Mouse (Mus musculus): Measurements from ENCODE around the gene Fubp1. TPM values are rescaled to one million over a fixed set of nuclear protein-coding genes. Genes with fewer than 3 reads are reported as not detected.

Gene Fubp1
- total RNA-seq, 1 experiment = 244 TPM

DNA sequence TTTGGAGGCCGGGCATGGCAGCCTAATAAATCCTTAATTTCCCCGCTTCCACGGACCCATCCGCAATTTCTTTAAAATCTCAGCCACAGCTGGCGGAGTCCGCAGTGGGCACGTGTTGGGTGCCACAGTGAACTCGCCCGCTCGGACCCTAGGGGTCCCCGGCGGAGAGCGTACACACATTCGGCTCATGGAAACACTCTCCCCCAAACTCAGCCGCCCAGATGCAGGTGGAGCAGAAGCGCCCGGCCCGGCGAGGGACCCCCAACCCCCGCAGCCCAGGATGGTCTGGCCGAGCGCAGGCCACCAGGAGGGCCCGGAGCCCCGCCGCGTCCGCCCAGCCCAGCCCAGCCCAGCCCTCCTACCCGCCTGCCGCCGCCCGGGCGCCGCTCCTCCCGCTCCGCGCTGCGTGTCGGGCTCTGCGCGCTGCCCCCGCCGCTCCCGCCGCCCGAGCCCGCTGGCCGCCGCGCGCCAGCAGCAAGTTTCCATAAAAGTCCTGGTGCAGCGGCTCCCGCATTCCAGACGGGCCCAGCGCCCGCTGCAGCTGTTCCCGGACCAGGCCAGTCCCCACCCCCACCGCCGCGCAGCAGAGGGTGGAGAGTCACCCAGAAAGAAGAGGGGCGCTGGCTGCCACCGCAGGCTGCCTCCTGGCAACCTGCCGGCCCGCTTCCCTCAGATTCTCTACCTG, 55.3 kb downstream of the Fubp1 start:
- DNase-seq (ENCODE audit: low read depth, low spot score) = peak; percentile 38
- Histone ChIP-seq H3K4me3 (ENCODE audit: insufficient read depth in 1 of 2, low read depth in 1 of 2, low read length in 2 of 2, poor library complexity in 1 of 2, severe bottlenecking in 1 of 2) (peak overlapping the region; percentile 65 to 68), H3K27ac (ENCODE audit: insufficient read depth, low read depth, low read length, poor library complexity, severe bottlenecking) (no peak overlapping the region), H3K9ac (ENCODE audit: insufficient read depth, low read depth, low read length, poor library complexity, severe bottlenecking) (peak overlapping the region; percentile 72), H3K9me3 (ENCODE audit: control insufficient read depth, insufficient read depth, low read depth, low read length) (peaks cover 4% of the 10 kb centered on the region; the same call in 1 of the 2 replicates), H3K4me1 (ENCODE audit: control insufficient read depth in 2 of 2, insufficient read depth in 2 of 2, low read length in 2 of 2, poor library complexity in 1 of 2) (no peaks in the 10 kb centered on the region), H3K36me3 (ENCODE audit: control insufficient read depth, insufficient read depth, low read length, poor library complexity, severe bottlenecking) (no peaks in the 10 kb centered on the region)
- TF ChIP-seq HCFC1 (IDR thresholded peaks at IDR 0.05; ENCODE audit: borderline replicate concordance, insufficient read depth, low read length) (no peak), ZC3H11A (IDR thresholded peaks at IDR 0.05; ENCODE audit: borderline replicate concordance, low read depth, low read length) (no peak), ZNF384 (IDR thresholded peaks at IDR 0.05; ENCODE audit: low read depth, low read length) (no peak), CHD2 (IDR thresholded peaks at IDR 0.05; ENCODE audit: low read depth, low read length) (no peak), MAFK (IDR thresholded peaks at IDR 0.05; ENCODE audit: insufficient read depth, low read depth, low read length) (no peak)
- in situ Hi-C loops (cut with MboI; ENCODE audit: low sequenced_read_pairs in 2 of 2, unreplicated experiment in 2 of 2) = no loop called here

DNA sequence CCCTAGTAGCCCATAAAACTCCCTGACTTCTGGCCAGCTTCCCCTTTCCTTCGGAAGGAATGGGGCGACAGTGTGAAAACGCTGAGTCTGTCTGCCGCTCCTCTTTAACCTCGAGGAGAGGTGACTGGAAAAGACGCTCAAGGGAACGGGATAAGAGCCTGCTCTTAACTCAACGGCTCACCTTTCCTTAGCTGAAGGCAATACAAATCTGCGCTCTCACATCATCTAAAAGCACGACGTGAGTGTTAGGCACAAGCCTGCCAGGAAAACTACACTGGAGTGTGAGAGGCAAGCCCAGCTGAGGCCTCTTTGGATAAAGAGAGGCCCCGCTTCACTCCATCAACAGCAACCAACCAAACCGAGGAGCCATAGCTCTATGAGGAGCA, 55.8 kb downstream of the Fubp1 start, which contains the start of gene Nexn:
Gene Nexn, minus strand, starts transcription at position 315 of the 386 bp plus-strand sequence.
- Histone ChIP-seq H3K4me1 (ENCODE audit: control insufficient read depth in 2 of 2, insufficient read depth in 2 of 2, low read length in 2 of 2, poor library complexity in 1 of 2) (no peaks in the 10 kb centered on the region), H3K36me3 (ENCODE audit: control insufficient read depth, insufficient read depth, low read length, poor library complexity, severe bottlenecking) (no peaks in the 10 kb centered on the region), H3K9ac (ENCODE audit: insufficient read depth, low read depth, low read length, poor library complexity, severe bottlenecking) (peak within 1 kb of the TSS; percentile 72), H3K27ac (ENCODE audit: insufficient read depth, low read depth, low read length, poor library complexity, severe bottlenecking) (no peak within 1 kb of the TSS), H3K9me3 (ENCODE audit: control insufficient read depth, insufficient read depth, low read depth, low read length) (peaks cover 4% of the 10 kb centered on the region; the same call in 1 of the 2 replicates), H3K4me3 (ENCODE audit: insufficient read depth in 1 of 2, low read depth in 1 of 2, low read length in 2 of 2, poor library complexity in 1 of 2, severe bottlenecking in 1 of 2) (peak within 1 kb of the TSS; percentile 65 to 68)
- TF ChIP-seq ZC3H11A (IDR thresholded peaks at IDR 0.05; ENCODE audit: borderline replicate concordance, low read depth, low read length) (no peak), HCFC1 (IDR thresholded peaks at IDR 0.05; ENCODE audit: borderline replicate concordance, insufficient read depth, low read length) (no peak), ZNF384 (IDR thresholded peaks at IDR 0.05; ENCODE audit: low read depth, low read length) (no peak), CHD2 (IDR thresholded peaks at IDR 0.05; ENCODE audit: low read depth, low read length) (no peak), MAFK (IDR thresholded peaks at IDR 0.05; ENCODE audit: insufficient read depth, low read depth, low read length) (no peak)
- DNase-seq (ENCODE audit: low read depth, low spot score) = no peak
- in situ Hi-C loops (cut with MboI; ENCODE audit: low sequenced_read_pairs in 2 of 2, unreplicated experiment in 2 of 2) = no loop called here

DNA sequence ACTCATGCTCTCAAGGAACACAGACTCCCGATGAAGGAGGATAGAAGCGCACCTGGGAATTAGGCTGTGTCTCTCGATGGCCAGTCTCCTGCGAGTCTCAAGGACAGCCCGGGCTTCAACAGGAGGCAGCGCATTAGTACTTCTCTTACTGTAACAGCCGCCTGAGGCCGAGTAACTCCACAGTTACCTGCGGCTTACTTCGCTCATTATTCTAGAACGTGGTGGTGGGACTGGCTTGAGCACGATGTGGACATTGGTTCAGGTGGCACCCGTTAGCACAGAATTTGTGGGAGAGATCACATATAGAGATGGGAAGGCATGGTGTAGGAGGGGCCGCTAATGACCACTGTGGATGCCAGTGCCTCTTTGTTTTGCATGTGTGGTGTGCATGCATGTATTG, 57.9 kb downstream of the Fubp1 start:
- no peak overlapping the region for H3K27ac ChIP-seq (ENCODE audit: insufficient read depth, low read depth, low read length, poor library complexity, severe bottlenecking)
- in situ Hi-C loops (cut with MboI; ENCODE audit: low sequenced_read_pairs in 2 of 2, unreplicated experiment in 2 of 2) = no loop called here
- DNase-seq (ENCODE audit: low read depth, low spot score) = no peak
- H3K4me1 ChIP-seq (ENCODE audit: control insufficient read depth in 2 of 2, insufficient read depth in 2 of 2, low read length in 2 of 2, poor library complexity in 1 of 2) = no peaks in the 10 kb centered on the region
- no peak overlapping the region for H3K9ac ChIP-seq (ENCODE audit: insufficient read depth, low read depth, low read length, poor library complexity, severe bottlenecking)
- no peaks in the 10 kb centered on the region for H3K36me3 ChIP-seq (ENCODE audit: control insufficient read depth, insufficient read depth, low read length, poor library complexity, severe bottlenecking)
- peaks cover 4% of the 10 kb centered on the region; the same call in 1 of the 2 replicates for H3K9me3 ChIP-seq (ENCODE audit: control insufficient read depth, insufficient read depth, low read depth, low read length)
- no peak overlapping the region for H3K4me3 ChIP-seq (ENCODE audit: insufficient read depth in 1 of 2, low read depth in 1 of 2, low read length in 2 of 2, poor library complexity in 1 of 2, severe bottlenecking in 1 of 2)
- TF ChIP-seq ZC3H11A (IDR thresholded peaks at IDR 0.05; ENCODE audit: borderline replicate concordance, low read depth, low read length) (no peak), HCFC1 (IDR thresholded peaks at IDR 0.05; ENCODE audit: borderline replicate concordance, insufficient read depth, low read length) (no peak), CHD2 (IDR thresholded peaks at IDR 0.05; ENCODE audit: low read depth, low read length) (no peak), MAFK (IDR thresholded peaks at IDR 0.05; ENCODE audit: insufficient read depth, low read depth, low read length) (no peak), ZNF384 (IDR thresholded peaks at IDR 0.05; ENCODE audit: low read depth, low read length) (no peak)

DNA sequence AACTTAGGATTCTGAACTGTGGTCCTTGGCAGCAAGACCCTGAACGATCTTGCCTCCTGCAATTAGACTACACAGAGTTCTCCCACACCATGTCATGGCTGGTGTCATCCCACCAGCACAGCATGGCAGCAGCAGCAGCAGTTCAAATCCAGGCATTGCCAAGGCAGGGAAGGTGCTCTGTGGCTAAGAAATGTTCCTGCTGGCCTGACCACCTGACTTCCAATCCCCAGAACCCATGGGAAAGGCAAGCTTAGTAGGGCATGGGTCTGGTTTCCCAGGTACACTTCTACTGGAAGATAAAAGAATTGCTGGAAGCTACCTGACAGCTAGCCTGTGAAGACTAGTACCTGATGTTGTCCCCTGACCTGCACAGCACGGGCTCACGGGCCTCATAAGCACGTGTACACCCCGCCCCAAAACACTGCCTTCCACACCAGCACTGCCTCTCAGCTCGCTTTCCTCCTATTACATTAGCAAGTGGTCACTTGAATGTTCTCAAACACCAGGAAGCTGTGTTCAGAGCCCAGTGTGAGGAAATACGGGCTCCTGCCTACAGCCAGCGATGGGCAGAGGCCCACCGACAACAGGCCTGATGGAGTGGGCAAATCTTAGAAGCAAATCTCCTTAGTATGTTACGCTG, 61.0 kb downstream of the Fubp1 start:
- in situ Hi-C loops (cut with MboI; ENCODE audit: low sequenced_read_pairs in 2 of 2, unreplicated experiment in 2 of 2) = no loop called here
- Histone ChIP-seq H3K36me3 (ENCODE audit: control insufficient read depth, insufficient read depth, low read length, poor library complexity, severe bottlenecking) (no peaks in the 10 kb centered on the region; the same call in 1 of the 2 replicates), H3K4me3 (ENCODE audit: insufficient read depth in 1 of 2, low read depth in 1 of 2, low read length in 2 of 2, poor library complexity in 1 of 2, severe bottlenecking in 1 of 2) (no peak overlapping the region), H3K4me1 (ENCODE audit: control insufficient read depth in 2 of 2, insufficient read depth in 2 of 2, low read length in 2 of 2, poor library complexity in 1 of 2) (no peaks in the 10 kb centered on the region), H3K9ac (ENCODE audit: insufficient read depth, low read depth, low read length, poor library complexity, severe bottlenecking) (no peak overlapping the region), H3K9me3 (ENCODE audit: control insufficient read depth, insufficient read depth, low read depth, low read length) (peaks cover 4% of the 10 kb centered on the region; the same call in 1 of the 2 replicates), H3K27ac (ENCODE audit: insufficient read depth, low read depth, low read length, poor library complexity, severe bottlenecking) (no peak overlapping the region)
- DNase-seq (ENCODE audit: low read depth, low spot score) = no peak
- no peak for TF ChIP-seq CHD2 (IDR thresholded peaks at IDR 0.05; ENCODE audit: low read depth, low read length)
- TF ChIP-seq ZC3H11A (IDR thresholded peaks at IDR 0.05; ENCODE audit: borderline replicate concordance, low read depth, low read length) = no peak
- no peak for TF ChIP-seq ZNF384 (IDR thresholded peaks at IDR 0.05; ENCODE audit: low read depth, low read length)
- no peak for TF ChIP-seq HCFC1 (IDR thresholded peaks at IDR 0.05; ENCODE audit: borderline replicate concordance, insufficient read depth, low read length)
- TF ChIP-seq MAFK (IDR thresholded peaks at IDR 0.05; ENCODE audit: insufficient read depth, low read depth, low read length) = no peak
